24 mouse cellular contexts compared by ENCODE assay signal in genomic region chrX:111671685-111672084, GRCm38 (mm10). TPM values are rescaled to one million over a fixed set of nuclear protein-coding genes. Genes with fewer than 3 reads are reported as not detected.
"Had no signal": no experiment of that assay in that cellular context is flagged by ENCODE, and none has a peak within 500 bp of the region (broad histone marks: within the 10 kb centered on the region; RNA-seq: fewer than 3 reads in every experiment).

No protein-coding gene starts in this region.

- H3K4me2 ChIP-seq: limb, embryonic 13.5 days; lung, embryonic 15.5 days; midbrain, embryonic 13.5 days; neural tube, embryonic 12.5 days; neural tube, embryonic 15.5 days had no signal

- ATAC-seq: liver, postnatal 0 days; midbrain, embryonic 13.5 days had no signal

- H3K27me3 ChIP-seq: limb, embryonic 13.5 days; lung, embryonic 15.5 days; midbrain, embryonic 13.5 days; neural tube, embryonic 12.5 days; neural tube, embryonic 15.5 days had no signal

- H3K36me3 ChIP-seq: limb, embryonic 10.5 days; limb, embryonic 13.5 days; lung, embryonic 15.5 days; midbrain, embryonic 13.5 days; neural tube, embryonic 12.5 days; neural tube, embryonic 15.5 days had no signal

- H3K27ac ChIP-seq: kidney, postnatal 0 days; layer of hippocampus, adult 2 months; limb, embryonic 10.5 days; limb, embryonic 13.5 days; liver, embryonic 14.5 days; lung, embryonic 15.5 days; midbrain, embryonic 13.5 days; neural tube, embryonic 12.5 days; neural tube, embryonic 15.5 days; stomach, postnatal 0 days had no signal

- H3K9me3 ChIP-seq: limb, embryonic 10.5 days; limb, embryonic 13.5 days; lung, embryonic 15.5 days; midbrain, embryonic 13.5 days; neural tube, embryonic 12.5 days; neural tube, embryonic 15.5 days had no signal

- H3K4me3 ChIP-seq: layer of hippocampus, adult 2 months; limb, embryonic 10.5 days; limb, embryonic 13.5 days; lung, embryonic 15.5 days; midbrain, embryonic 13.5 days; neural tube, embryonic 12.5 days; neural tube, embryonic 15.5 days had no signal

- DNase-seq: kidney, adult 2 months; kidney, postnatal 25 days; layer of hippocampus, adult 9-11 months; liver; liver, postnatal 0 days; lung, postnatal 14 days; lung, postnatal 4 days; right cerebral cortex, adult 18-20 months; right cerebral cortex, postnatal 14 days; right cerebral cortex, postnatal 4 days; thymus, adult 2 months; thymus, postnatal 14 days; thymus, postnatal 4 days had no signal

- H3K9ac ChIP-seq: limb, embryonic 13.5 days; liver, embryonic 14.5 days; liver, postnatal 0 days; lung, embryonic 15.5 days; midbrain, embryonic 13.5 days; neural tube, embryonic 12.5 days; neural tube, embryonic 15.5 days had no signal

- H3K4me1 ChIP-seq: limb, embryonic 10.5 days; limb, embryonic 13.5 days; lung, embryonic 15.5 days; midbrain, embryonic 13.5 days; neural tube, embryonic 12.5 days; neural tube, embryonic 15.5 days had no signal

RNA-seq across cellular contexts. Expression of gene Hdx, which starts 25.2 kb away (rescaled TPM):
- total RNA-seq: megakaryocyte-erythroid progenitor cell, adult 5-6 weeks had no signal
